Mouse (Mus musculus): ENCODE data around the gene E330034G19Rik. TPM values are rescaled to one million over a fixed set of nuclear protein-coding genes. Genes with fewer than 3 reads are reported as not detected.

Gene E330034G19Rik
- polyA plus RNA-seq, 1 experiment from 2014 or later: 0.23 TPM

GRCm38 (mm10) chr14:24262382-24262781 is 30.6 kb upstream of the E330034G19Rik start:
- 69% methylated on average over 6 of the region's 6 CpGs for WGBS
- peak; percentile 3; the same call in 1 of the 2 replicates for ATAC-seq

GRCm38 (mm10) chr14:24262915-24263314 is 30.1 kb upstream of the E330034G19Rik start:
- peak; percentile 94 for ATAC-seq
- Histone ChIP-seq H3K9ac (ENCODE audit: low read depth, low read length) (no peak overlapping the region), H3K9me3 (ENCODE audit: control insufficient read depth, low read length) (no peaks in the 10 kb centered on the region), H3K27me3 (replicated peaks; ENCODE audit: control insufficient read depth, insufficient read depth, low read length) (no peaks in the 10 kb centered on the region), H3K27ac (ENCODE audit: low read depth, low read length) (peak overlapping the region; percentile 80), H3K4me3 (ENCODE audit: low read length) (no peak overlapping the region), H3K4me2 (ENCODE audit: low read length) (no peak overlapping the region), H3K36me3 (ENCODE audit: control insufficient read depth, insufficient read depth, low read length) (no peaks in the 10 kb centered on the region), H3K4me1 (ENCODE audit: control insufficient read depth, insufficient read depth, low read depth, low read length) (peaks cover 19% of the 10 kb centered on the region)
- 29% methylated on average over 2 of the region's 2 CpGs for WGBS

More at GRCm38 (mm10) chr14:24262382-24262781, 30.6 kb upstream of the E330034G19Rik start:
- H3K27ac ChIP-seq (ENCODE audit: low read depth, low read length): peak overlapping the region; percentile 80
- peaks cover 19% of the 10 kb centered on the region for H3K4me1 ChIP-seq (ENCODE audit: control insufficient read depth, insufficient read depth, low read depth, low read length)
- no peak overlapping the region for H3K4me2 ChIP-seq (ENCODE audit: low read length)
- H3K27me3 ChIP-seq (replicated peaks; ENCODE audit: control insufficient read depth, insufficient read depth, low read length): no peaks in the 10 kb centered on the region
- no peaks in the 10 kb centered on the region for H3K36me3 ChIP-seq (ENCODE audit: control insufficient read depth, insufficient read depth, low read length)
- no peak overlapping the region for H3K9ac ChIP-seq (ENCODE audit: low read depth, low read length)
- H3K9me3 ChIP-seq (ENCODE audit: control insufficient read depth, low read length): no peaks in the 10 kb centered on the region
- H3K4me3 ChIP-seq (ENCODE audit: low read length): no peak overlapping the region

- Histone ChIP-seq H3K4me3 (ENCODE audit: low read length) (no peak overlapping the region), H3K36me3 (ENCODE audit: control insufficient read depth, insufficient read depth, low read length) (no peaks in the 10 kb centered on the region), H3K9ac (ENCODE audit: low read depth, low read length) (no peak overlapping the region), H3K27ac (ENCODE audit: low read depth, low read length) (no peak overlapping the region), H3K27me3 (replicated peaks; ENCODE audit: control insufficient read depth, insufficient read depth, low read length) (no peaks in the 10 kb centered on the region), H3K9me3 (ENCODE audit: control insufficient read depth, low read length) (no peaks in the 10 kb centered on the region), H3K4me2 (ENCODE audit: low read length) (no peak overlapping the region), H3K4me1 (ENCODE audit: control insufficient read depth, insufficient read depth, low read depth, low read length) (no peaks in the 10 kb centered on the region)
- ATAC-seq: no peak
- WGBS: 40% methylated on average over 1 of the region's 1 CpGs
Observed at GRCm38 (mm10) chr14:24269571-24269970, 23.4 kb upstream of the E330034G19Rik start.

- H3K4me3 ChIP-seq (ENCODE audit: low read length): no peak overlapping the region
- 41% methylated on average over 2 of the region's 2 CpGs for WGBS
- no peak overlapping the region for H3K27ac ChIP-seq (ENCODE audit: low read depth, low read length)
- H3K9ac ChIP-seq (ENCODE audit: low read depth, low read length): no peak overlapping the region
- ATAC-seq: peak; percentile 50; the same call in 1 of the 2 replicates
- H3K4me1 ChIP-seq (ENCODE audit: control insufficient read depth, insufficient read depth, low read depth, low read length): no peaks in the 10 kb centered on the region
- H3K27me3 ChIP-seq (replicated peaks; ENCODE audit: control insufficient read depth, insufficient read depth, low read length): no peaks in the 10 kb centered on the region
- no peaks in the 10 kb centered on the region for H3K9me3 ChIP-seq (ENCODE audit: control insufficient read depth, low read length)
- H3K36me3 ChIP-seq (ENCODE audit: control insufficient read depth, insufficient read depth, low read length): no peaks in the 10 kb centered on the region
- H3K4me2 ChIP-seq (ENCODE audit: low read length): no peak overlapping the region
Observed at GRCm38 (mm10) chr14:24273575-24273974, 19.4 kb upstream of the E330034G19Rik start.

- 0 out of 2 replicates have a peak, but pooled peaks have one; percentile 50 for ATAC-seq
- no peaks in the 10 kb centered on the region for H3K27me3 ChIP-seq (replicated peaks; ENCODE audit: control insufficient read depth, insufficient read depth, low read length)
- H3K9me3 ChIP-seq (ENCODE audit: control insufficient read depth, low read length): no peaks in the 10 kb centered on the region
- H3K4me2 ChIP-seq (ENCODE audit: low read length): no peak overlapping the region
- 45% methylated on average over 2 of the region's 2 CpGs for WGBS
- no peak overlapping the region for H3K9ac ChIP-seq (ENCODE audit: low read depth, low read length)
- H3K4me3 ChIP-seq (ENCODE audit: low read length): no peak overlapping the region
- no peaks in the 10 kb centered on the region for H3K4me1 ChIP-seq (ENCODE audit: control insufficient read depth, insufficient read depth, low read depth, low read length)
- no peaks in the 10 kb centered on the region for H3K36me3 ChIP-seq (ENCODE audit: control insufficient read depth, insufficient read depth, low read length)
- no peak overlapping the region for H3K27ac ChIP-seq (ENCODE audit: low read depth, low read length)
Observed at GRCm38 (mm10) chr14:24275534-24275933, 17.5 kb upstream of the E330034G19Rik start.

- Histone ChIP-seq H3K4me1 (ENCODE audit: control insufficient read depth, insufficient read depth, low read depth, low read length) (no peaks in the 10 kb centered on the region), H3K27ac (ENCODE audit: low read depth, low read length) (no peak overlapping the region), H3K27me3 (replicated peaks; ENCODE audit: control insufficient read depth, insufficient read depth, low read length) (no peaks in the 10 kb centered on the region), H3K4me2 (ENCODE audit: low read length) (no peak overlapping the region), H3K36me3 (ENCODE audit: control insufficient read depth, insufficient read depth, low read length) (no peaks in the 10 kb centered on the region), H3K4me3 (ENCODE audit: low read length) (no peak overlapping the region), H3K9me3 (ENCODE audit: control insufficient read depth, low read length) (no peaks in the 10 kb centered on the region), H3K9ac (ENCODE audit: low read depth, low read length) (no peak overlapping the region)
- ATAC-seq: no peak
- 61% methylated on average over 4 of the region's 4 CpGs for WGBS
Observed at GRCm38 (mm10) chr14:24281278-24281677, 11.7 kb upstream of the E330034G19Rik start.

GRCm38 (mm10) chr14:24282276-24282675 is 10.7 kb upstream of the E330034G19Rik start:
- ATAC-seq: no peak
- WGBS: 80% methylated on average over 3 of the region's 3 CpGs
- no peaks in the 10 kb centered on the region for H3K36me3 ChIP-seq (ENCODE audit: control insufficient read depth, insufficient read depth, low read length)

GRCm38 (mm10) chr14:24286136-24286535 is 6.9 kb upstream of the E330034G19Rik start:
- Histone ChIP-seq H3K4me1 (ENCODE audit: control insufficient read depth, insufficient read depth, low read depth, low read length) (no peaks in the 10 kb centered on the region), H3K27ac (ENCODE audit: low read depth, low read length) (no peak overlapping the region), H3K4me2 (ENCODE audit: low read length) (no peak overlapping the region), H3K36me3 (ENCODE audit: control insufficient read depth, insufficient read depth, low read length) (no peaks in the 10 kb centered on the region), H3K27me3 (replicated peaks; ENCODE audit: control insufficient read depth, insufficient read depth, low read length) (no peaks in the 10 kb centered on the region), H3K4me3 (ENCODE audit: low read length) (no peak overlapping the region), H3K9me3 (ENCODE audit: control insufficient read depth, low read length) (no peaks in the 10 kb centered on the region), H3K9ac (ENCODE audit: low read depth, low read length) (no peak overlapping the region)
- WGBS: 56% methylated on average over 4 of the region's 4 CpGs
- ATAC-seq: no peak

More at GRCm38 (mm10) chr14:24282276-24282675, 10.7 kb upstream of the E330034G19Rik start:
- Histone ChIP-seq H3K4me2 (ENCODE audit: low read length) (no peak overlapping the region), H3K9ac (ENCODE audit: low read depth, low read length) (no peak overlapping the region), H3K27me3 (replicated peaks; ENCODE audit: control insufficient read depth, insufficient read depth, low read length) (no peaks in the 10 kb centered on the region), H3K27ac (ENCODE audit: low read depth, low read length) (no peak overlapping the region), H3K4me1 (ENCODE audit: control insufficient read depth, insufficient read depth, low read depth, low read length) (no peaks in the 10 kb centered on the region), H3K9me3 (ENCODE audit: control insufficient read depth, low read length) (no peaks in the 10 kb centered on the region), H3K4me3 (ENCODE audit: low read length) (no peak overlapping the region)

GRCm38 (mm10) chr14:24290726-24291125 is 2.3 kb upstream of the E330034G19Rik start:
- no peaks in the 10 kb centered on the region for H3K27me3 ChIP-seq (replicated peaks; ENCODE audit: control insufficient read depth, insufficient read depth, low read length)
- no peak overlapping the region for H3K9ac ChIP-seq (ENCODE audit: low read depth, low read length)
- no peaks in the 10 kb centered on the region for H3K9me3 ChIP-seq (ENCODE audit: control insufficient read depth, low read length)
- H3K27ac ChIP-seq (ENCODE audit: low read depth, low read length): no peak overlapping the region
- H3K4me3 ChIP-seq (ENCODE audit: low read length): no peak overlapping the region
- H3K4me2 ChIP-seq (ENCODE audit: low read length): no peak overlapping the region
- no peaks in the 10 kb centered on the region for H3K4me1 ChIP-seq (ENCODE audit: control insufficient read depth, insufficient read depth, low read depth, low read length)
- no peak for ATAC-seq
- H3K36me3 ChIP-seq (ENCODE audit: control insufficient read depth, insufficient read depth, low read length): no peaks in the 10 kb centered on the region

GRCm38 (mm10) chr14:24293631-24294030 is 617 bp downstream of the E330034G19Rik start:
- Histone ChIP-seq H3K4me3 (ENCODE audit: low read length) (no peak overlapping the region), H3K4me2 (ENCODE audit: low read length) (no peak overlapping the region), H3K27me3 (replicated peaks; ENCODE audit: control insufficient read depth, insufficient read depth, low read length) (no peaks in the 10 kb centered on the region), H3K36me3 (ENCODE audit: control insufficient read depth, insufficient read depth, low read length) (no peaks in the 10 kb centered on the region), H3K9me3 (ENCODE audit: control insufficient read depth, low read length) (no peaks in the 10 kb centered on the region), H3K27ac (ENCODE audit: low read depth, low read length) (no peak overlapping the region), H3K9ac (ENCODE audit: low read depth, low read length) (no peak overlapping the region), H3K4me1 (ENCODE audit: control insufficient read depth, insufficient read depth, low read depth, low read length) (no peaks in the 10 kb centered on the region)
- no peak for ATAC-seq
- whole genome bisulfite sequencing: 86% methylated on average over 5 of the region's 5 CpGs

Measured in hindbrain, embryonic 16.5 days (tissue).